Mouse (Mus musculus) spleen, adult 18-20 months (tissue): ENCODE measurements at regions not wholly inside any gene's neighbourhood (a gene's known extent, or its start where the extent isn't known, plus 50 kb on each side); places are given as distances from the start of the nearest gene placed in this dataset.
"Not testable (repeated sequence)": the region's sequence is repeated elsewhere in the genome, so short reads cannot be mapped to it uniquely, and the experiment has no call there.

Experiments used
- DNase-seq, 2 experiments: peaks; one replicate each; pipeline ENCODE4 v3.0.0; 2022; ENCODE audit warnings: mixed read lengths in 2 of 2

DNA sequence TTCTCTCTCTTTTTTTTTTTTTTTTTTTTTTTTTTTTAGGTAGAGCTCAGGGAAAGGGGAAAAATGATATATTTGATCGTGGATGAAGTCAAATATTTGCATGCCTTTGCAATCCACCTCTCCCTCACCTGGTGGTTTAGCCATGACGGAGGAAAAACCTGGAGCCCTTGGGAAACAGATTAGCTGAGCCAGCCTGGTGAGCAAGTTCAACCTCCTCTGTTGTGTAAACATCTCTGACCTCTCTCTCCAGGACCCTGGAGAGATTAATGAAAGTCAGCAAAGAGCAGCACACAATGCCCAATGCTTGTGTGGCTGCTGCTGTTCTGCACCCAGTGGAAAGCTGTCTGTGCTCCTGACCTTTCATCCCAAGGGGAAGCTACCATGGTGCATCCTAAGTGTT is 530.2 kb upstream of the Auts2 start:
- DNase-seq: no peak

GRCm38 (mm10) chr5:133070141-133070540 is 527.0 kb upstream of the Auts2 start:
- no peak for DNase-seq

DNA sequence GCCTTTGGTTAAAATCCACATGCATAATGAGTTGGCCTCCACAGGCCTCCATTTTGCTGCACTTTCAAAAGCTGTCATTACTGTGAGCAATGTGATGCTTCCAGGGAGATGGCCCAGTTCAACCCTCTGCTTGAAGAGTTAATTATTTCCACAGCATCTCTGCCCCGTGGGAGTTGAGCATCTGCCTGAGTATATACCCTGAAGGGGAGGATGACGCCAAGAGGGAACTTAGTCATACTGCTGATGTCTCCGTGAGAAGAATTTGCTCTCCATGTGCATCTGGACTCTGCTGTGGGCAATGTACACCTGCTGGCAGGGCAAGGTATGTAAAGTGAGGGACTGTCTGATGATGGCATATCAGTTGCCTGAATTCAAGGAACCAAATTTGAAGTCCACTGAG is 519.3 kb upstream of the Auts2 start:
- DNase-seq: no peak

DNA sequence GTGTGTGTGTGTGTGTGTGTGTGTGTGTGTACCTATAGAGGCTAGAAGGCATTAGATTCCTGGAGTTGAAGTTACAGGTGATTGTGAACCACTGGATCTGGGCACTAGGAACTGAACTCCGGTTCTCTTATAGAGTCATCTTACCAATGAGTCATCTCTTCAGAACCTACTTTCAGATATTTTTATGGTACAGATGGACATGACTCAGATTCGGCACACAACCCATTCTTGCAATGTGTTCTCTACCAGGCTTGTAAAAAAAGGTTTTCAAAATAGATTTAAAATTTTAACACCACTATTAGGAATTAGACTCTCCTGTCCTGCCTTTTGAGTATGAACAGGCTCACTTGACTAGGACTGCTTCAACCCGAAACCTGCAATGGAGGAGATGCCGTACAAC is 504.3 kb upstream of the Auts2 start:
- no peak for DNase-seq

- DNase-seq: no peak
These were observed 502.5 kb upstream of the Auts2 start for GRCm38 (mm10) chr5:133045637-133046036.

DNA sequence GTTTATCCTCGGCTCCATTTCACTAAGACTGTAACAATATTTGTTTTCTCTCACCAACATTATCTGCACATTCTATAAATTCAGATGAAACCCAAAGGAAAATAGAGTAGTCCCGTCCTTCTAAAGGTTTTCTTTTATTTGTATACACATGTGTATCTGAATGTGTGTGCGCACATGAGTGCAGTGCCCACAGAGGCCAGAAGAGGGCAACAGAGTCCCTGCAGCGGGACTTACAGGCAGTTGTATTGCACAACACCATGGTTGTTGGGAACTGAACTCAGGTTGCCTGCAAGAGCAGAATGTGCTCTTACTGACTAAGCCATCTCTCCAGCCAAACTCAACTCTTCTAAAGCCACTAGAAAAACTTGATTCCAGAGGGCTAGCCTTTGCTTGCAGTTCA is 484.4 kb upstream of the Auts2 start:
- no peak for DNase-seq

GRCm38 (mm10) chr5:133025121-133025520 is 482.0 kb upstream of the Auts2 start:
- DNase-seq: no peak

DNA sequence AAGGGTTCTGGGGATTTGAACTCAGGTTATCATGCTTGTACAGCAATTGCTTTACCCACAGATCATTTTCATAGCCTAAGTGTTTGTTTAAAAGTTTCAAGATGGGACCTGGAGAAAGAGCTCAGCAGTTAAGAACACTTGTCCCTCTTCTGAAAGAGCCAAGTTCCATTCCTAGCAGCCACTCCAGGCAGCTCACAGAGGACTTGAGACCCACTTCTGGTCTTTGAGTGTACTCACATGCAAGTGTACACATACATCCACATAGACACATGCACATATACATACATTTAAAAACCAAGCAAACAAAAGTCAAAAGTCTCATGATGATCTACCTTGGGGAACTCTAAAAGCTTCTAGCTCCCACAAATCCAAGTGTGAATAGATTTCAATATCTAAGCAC is 477.7 kb upstream of the Auts2 start:
- no peak for DNase-seq

- no peak for DNase-seq
These were observed 477.0 kb upstream of the Auts2 start for GRCm38 (mm10) chr5:133020116-133020515.

DNA sequence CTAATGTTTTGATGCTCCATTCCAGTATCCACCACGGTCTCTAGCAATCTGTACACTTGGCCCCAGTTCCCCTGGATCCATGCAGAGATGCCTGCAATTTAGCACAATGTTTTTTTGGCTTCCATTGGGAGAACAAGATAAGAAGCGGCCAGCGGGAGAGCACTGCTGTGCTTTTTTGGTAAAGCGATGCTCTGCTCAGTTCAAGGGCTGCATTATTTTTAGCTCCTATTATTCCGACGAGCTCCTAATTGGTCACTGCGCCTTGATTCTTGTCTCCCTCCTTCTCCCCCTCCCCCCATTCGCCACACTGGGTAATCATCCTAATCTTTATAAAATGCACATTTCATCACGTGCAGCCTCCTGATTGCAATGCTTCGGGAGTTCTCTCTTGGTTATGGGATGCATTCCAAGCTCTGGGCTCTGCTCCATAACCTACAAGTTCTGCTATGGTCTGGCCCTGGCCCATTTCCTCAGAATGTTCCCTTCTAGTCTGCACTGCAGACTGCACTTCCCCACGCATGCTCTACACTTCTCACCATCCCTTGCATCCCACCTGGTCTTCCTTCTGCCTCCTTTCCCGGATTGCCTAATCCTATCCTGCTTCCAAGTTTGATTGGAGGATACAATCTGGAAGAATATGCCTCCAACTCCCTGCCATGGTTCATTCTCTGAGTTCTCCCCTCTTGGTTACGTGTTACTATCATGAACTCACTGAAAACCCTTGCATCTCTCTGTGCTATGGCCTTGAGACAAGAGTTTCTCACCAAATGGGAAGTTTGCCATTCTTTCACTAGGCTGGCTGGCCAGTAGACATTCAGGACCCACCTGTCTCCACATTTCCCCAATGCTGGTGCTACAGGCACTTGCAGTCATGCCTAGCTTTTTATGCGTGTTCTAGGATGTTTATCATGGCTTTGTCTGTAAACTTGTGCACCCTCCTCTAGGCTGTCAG is 467.8 kb upstream of the Auts2 start:
- no peak for DNase-seq

GRCm38 (mm10) chr5:132982866-132983265 is 439.7 kb upstream of the Auts2 start:
- DNase-seq: no peak

- no peak for DNase-seq
These were observed 435.9 kb upstream of the Auts2 start for GRCm38 (mm10) chr5:132979013-132979412.

- no peak for DNase-seq
These were observed 432.3 kb upstream of the Auts2 start for GRCm38 (mm10) chr5:132975303-132975932.

GRCm38 (mm10) chr5:132974876-132975275 is 431.7 kb upstream of the Auts2 start:
- no peak for DNase-seq

- no peak for DNase-seq
These were observed 427.9 kb upstream of the Auts2 start for GRCm38 (mm10) chr5:132971046-132971445.

DNA sequence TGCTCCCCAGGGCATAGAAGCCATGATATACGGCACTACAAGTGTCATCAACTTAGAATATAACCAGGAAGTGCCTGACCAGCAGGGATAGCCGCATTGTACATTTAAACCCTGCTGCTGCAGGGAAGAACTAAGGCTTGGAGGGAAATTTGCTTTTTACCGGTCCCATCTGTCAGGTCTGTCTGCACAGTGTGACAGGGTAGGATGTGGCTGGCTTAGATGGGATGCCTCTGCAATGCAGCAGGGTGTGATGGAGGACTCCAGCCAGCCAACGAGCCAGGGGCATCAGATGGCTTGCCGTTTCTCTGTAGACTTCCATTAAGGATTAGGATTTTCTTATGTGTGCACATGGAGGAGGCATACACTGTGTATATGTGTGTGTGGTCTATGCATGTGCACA is 426.2 kb upstream of the Auts2 start:
- no peak for DNase-seq

GRCm38 (mm10) chr5:132959901-132960300 is 416.8 kb upstream of the Auts2 start:
- DNase-seq: no peak

DNA sequence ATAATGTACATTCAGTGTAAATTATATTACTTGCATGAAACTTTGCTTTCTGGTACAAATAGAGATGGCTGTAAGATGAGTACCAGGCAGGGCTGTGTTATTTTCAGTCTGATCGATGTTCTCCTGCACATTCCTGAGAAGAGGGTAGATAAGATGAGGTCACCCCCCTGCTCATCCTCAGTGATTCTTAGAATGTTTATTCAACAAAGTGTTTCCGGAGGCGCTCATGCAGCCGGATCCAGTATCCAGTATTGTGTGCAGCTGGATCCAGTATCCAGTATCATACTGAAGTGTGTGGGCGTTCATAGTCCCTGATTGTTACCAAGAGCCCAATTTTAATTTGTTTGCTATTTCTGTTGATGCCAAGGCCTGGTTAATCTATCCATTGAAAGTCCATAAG is 413.0 kb upstream of the Auts2 start:
- DNase-seq: no peak

DNA sequence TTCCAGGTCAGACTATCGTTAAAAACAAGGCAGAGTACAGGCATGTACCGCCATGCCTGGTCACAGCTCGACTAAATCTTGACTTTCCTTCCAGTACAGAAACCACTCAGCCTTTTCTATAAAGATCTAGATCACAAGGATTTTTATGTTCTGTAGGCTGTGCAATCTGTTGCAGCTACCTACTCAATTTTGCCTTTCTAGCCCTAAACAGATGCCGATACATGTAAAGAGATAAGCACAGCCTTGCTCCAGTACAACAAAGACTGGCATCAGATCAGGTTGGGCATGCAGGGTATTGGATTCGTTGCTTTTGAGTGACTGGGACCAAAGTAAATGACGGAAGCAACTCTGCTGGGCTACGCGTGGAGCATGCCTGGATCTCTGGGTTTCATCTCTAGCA is 411.9 kb upstream of the Auts2 start:
- DNase-seq: no peak

DNA sequence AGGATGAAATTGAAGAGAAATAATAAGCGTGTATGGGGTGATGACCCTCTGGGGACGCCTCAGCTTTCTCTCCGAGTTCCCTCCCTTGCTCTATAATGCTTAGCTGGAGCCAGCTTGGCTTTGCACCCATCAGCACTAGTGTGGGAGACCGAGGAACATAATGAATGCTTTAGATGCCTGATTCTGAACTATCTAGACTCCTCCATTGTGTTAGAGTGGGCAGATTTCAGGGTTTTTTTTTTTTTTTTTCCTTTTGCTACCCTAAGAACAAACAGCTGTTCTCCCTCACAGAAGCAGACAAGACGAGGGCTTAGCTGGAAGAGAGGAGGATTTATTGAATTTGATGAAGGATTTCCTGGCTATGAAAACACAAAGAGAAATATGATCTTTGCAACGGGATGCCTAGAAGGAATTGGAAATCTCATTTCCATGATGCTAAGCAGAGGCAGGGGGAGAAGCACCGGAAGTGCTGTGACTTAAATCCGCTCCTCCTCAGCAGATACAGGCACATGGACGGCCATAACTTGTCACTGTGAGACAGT is 390.4 kb upstream of the Auts2 start:
- DNase-seq: no peak

GRCm38 (mm10) chr5:132929955-132930354 is 386.8 kb upstream of the Auts2 start:
- DNase-seq: not testable (repeated sequence)

DNA sequence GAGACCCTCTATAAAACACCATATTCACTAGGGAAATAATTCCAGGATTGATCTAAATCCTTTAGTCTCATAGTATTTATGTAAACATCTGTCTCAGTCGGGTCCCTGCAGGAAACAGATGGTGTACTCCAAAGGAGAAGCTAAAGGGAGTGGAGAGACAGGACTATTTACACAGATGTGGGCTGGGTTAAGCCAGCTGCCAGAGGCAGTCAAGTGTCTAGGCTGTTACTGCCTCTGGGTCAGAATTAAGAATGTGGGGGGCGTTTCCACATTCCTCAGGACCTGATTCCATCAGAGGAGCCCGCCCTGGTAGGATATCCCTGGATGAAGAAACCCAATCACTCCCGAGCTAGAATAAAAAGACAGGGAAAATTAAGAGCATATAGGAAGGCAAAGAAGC is 380.2 kb upstream of the Auts2 start:
- DNase-seq: no peak

DNA sequence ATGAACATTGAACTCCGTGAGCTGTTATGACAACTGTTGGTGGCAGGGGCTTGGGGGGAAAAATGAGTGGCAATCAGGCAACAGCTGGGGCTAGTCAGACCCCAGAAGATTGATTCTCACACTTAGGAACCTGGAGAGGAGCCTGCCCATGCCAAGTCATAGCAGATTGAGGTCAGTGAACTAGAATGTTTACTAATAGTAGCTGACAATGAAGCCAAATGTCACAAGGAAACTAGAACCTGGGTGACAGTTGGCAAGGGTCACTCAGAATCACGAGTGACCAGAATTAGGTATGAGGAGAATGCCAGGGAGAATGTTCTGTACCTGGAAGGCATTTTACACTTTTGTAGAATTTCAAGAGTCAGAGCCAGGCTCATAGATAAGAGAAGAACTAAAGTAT is 365.9 kb upstream of the Auts2 start:
- no peak for DNase-seq

GRCm38 (mm10) chr5:132908220-132908619 is 365.1 kb upstream of the Auts2 start:
- DNase-seq: no peak
